Mouse (Mus musculus): ENCODE results near the gene 1700020L24Rik.

The 1700020L24Rik gene

DNA sequence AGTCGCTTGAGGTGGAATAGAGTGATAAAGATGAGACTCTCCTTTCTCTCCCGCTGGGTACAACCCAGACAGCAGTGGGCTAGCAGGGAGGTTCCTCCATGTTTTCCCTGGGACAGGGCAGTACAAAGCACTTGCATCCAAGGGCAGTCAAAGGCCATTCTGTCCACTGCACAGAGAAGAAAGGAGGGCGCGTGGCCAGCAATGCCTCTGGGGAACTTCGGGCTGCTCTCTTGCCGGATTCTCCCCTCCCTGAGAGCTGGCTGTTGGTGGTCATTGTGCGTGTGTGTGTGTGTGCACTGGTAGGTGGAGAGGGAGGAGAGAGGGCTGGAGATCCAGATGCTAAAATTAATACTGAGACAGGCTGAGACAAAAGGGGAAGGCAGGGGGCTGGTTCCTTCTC lies 3.8 kb downstream of the 1700020L24Rik start:
- DNase-seq = no peak

DNA sequence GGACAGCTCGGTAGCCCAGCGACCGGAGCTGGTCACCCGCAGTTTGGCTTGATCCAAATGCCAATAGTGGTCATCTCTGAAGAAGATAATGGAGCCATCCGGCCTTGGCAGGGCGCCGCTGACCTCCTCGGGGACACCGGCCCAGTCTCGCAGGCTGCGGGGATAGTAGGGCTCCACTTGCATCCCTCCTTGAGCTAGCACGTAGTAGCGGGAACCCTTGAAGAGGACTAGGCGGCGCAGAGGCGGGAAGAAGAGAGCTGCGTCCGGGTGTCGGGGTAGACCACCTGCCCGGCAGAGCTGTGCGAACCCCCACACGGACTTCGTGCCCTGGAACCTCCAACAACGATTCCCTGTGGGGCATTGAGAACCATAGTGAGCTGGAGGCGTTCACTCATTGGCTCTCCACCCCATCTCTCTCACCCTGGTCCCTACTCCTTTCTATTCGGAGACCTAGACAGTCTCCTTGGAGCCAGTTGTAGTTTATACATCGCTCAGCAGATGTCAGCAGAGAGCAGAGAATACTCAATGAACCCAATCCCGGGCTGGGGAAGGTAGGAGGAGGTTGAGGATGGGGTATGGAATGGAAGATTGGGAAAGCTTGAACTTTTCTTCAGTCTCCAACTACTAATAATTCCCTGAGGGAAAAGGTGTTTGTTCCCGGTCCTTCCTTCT lies 5.3 kb downstream of the 1700020L24Rik start:
- peak; percentile 36 to 48 for DNase-seq

DNA sequence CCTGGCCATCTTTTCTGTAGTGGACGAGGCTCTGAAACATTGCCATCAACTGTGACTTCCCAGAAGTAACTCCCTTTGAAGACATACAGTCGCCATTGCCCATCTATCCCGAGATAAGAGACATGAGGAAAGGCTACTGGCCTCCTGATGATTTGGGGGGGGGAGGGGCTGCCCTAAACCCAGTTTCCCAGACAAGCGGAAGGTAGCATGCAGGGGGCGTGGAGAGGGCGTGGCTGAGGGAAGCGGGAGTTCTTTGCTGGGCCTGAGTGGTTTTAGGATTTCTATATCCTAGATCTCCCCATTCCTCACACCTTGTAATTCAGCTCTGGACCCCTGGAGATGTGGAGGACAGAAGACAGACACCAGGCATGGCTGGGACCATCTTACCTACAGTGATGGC lies 6.3 kb downstream of the 1700020L24Rik start:
- DNase-seq = no peak

DNA sequence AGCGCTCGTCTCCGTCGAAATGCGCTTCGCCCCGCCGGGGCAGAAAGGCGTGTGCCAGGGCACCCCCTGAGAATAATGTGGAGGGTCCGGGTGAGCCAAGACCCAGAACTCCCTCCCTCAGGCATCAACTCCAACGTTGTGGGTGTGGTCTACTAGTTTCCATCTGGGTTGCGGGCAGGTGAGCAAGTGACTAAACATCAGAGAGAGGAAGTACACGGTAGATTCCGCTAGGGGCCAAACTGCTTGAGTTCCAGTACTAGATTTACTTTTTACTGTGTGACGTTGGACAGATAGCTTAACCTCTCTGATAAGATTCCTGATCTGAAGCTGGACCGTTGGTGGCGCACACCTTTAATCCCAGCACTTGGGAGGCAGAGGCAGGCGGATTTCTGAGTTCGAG lies 7.5 kb downstream of the 1700020L24Rik start:
- no peak for DNase-seq

DNA sequence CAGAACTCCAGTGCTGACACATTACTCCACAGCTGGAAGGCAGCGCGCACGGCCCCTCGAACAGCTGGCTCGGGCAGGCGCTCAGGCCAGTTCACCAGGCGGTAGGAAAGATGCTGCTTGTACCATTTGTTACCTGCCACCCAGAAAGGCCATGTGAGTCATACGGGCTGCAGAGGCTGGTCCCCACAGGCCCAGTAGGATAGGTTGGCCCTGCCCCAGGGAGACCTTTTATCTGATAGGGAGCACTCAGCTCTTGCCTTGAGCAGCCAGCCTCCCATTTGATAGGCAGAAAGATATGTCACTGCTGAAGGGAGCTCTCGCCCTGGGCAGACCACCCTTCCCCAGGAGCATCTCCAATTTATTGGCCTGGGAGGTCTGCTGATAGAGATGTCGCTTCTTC lies 10.1 kb downstream of the 1700020L24Rik start:
- no peak for DNase-seq

DNA sequence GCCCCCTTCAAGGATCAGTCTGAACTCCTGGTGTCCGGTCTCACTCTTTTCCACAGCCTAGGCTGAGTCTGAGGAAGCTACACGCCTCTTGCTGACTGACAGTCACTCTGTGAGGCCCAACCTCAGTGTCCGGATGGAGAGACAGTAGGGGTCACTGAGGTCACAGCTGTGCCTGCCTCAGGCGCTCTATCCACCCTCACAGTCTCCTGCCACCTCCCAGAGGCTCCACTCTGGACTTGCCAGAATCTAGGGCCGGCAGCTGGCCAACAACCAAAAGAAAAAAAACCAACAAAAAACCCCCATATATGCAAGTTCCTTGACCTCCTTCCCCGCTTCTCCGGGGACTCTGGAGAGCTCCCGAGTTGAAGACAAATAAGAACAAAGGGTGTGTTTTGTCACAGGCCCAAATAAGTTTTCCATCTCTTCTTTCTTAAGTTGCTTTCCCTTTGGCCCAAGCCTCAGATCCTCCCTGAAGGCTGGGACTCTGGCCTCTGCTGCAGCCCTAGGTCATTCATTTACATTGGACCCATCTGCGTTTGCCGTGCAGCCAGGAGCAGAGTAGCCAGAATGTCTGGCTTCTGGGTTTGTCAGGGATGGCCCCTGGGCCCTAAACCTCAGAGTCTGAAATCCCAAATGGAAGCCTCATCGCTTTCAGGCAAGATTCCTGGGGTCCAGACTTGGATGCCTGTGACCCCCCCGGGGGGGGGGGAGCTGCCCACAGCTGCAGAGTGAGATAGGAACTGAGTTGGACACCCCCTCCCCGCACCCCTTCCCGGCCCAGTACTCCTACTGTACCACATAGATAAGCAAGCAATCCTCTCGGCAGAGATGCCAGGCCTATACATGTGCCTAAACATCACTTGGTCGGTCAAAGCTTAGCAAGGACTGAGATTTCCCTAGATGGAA lies 10.8 kb downstream of the 1700020L24Rik start:
- no peak for DNase-seq

DNA sequence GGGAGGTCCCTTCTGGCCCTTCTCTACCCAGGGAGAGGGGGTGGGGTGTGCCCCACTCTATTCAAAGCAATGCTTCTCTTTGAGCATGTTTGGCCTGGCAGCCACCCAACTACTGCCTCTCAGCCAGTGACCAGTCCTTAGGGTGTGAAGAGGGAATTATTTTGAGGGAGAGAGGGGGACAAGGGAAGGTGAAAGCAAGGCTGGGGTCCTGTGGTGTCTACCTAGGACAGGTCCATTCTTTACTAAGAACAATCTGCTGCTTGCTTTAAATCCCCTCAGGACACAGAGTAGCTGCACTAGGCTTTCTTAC lies 11.4 kb downstream of the 1700020L24Rik start:
- DNase-seq = no peak

DNA sequence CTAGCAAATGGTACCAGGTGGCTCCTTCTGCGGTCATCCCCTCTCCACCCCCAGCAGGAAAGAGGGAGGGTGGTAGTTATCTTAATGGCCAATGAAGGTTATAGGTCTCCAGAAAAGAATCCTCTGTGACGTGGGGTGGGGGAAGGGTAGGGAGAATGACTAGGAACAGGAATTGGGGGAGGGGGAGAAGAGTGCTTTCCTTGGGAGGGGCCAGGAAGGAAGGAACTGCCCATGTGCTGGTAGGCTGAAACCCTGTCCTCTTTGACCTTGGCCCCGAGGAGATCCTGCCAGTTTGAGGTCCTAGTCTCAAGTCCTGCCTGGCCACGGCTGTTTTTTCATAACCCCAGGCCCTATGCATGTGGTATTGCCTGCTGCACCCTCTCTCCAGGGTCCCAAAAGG lies 11.8 kb downstream of the 1700020L24Rik start:
- no peak for DNase-seq

DNA sequence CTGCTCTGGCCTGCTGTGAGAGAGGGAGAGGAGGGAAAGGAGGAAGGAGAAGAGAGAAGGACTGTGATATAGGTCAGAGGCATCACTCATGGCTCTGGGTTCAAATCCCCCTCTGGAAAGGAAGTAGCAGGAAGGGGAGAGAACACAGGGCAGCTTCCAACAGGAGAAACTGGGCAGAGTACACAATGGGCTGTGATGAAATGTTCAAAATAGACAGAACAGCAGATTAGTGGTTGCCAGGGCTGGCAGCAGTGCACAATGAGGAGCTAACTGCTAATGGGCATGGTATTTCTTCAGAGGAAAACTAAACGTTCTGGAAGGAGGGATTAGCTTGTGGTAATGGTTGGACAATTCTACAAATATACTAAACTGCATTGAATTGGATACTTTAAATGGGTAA lies 13.1 kb downstream of the 1700020L24Rik start:
- DNase-seq = no peak

DNA sequence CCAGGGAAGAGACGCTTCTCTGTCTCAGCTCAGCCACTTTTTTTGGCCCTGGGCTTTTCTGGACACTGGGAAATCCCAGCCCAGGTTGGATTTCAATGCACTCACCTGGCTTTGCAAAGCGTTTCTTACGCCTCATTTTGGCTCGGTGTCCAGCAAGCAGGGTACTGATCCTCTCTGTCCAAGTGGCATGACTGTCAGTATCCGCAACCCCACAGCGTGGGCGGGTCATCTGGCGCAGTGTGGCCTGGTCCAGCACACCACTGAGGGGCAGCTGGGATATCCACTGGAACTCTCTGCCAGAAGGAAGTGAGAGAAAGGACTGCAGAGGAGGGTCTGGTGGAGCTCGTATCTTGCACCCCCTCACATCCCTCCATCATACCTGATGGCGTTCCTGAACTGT lies 13.8 kb downstream of the 1700020L24Rik start:
- no peak for DNase-seq

DNA sequence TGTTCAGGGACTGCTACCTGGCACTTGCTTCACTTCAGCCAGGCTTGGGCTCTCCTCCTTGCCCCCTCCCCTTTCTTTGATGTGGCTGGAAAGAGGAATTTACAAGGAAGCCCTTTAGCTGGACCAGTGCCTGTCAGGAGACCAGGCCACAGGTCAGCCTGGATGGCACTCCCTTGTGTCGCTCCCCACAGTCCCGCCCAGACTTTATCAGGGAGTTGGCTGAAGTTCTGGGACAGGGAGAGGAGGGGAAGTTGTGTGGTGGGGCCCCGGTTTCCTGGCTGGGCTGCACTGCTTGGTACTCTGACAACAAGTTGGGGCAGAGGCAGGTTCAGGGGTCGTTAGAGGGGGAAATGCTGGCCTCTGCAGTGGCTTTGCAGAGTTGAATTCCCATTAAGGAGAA lies 17.1 kb downstream of the 1700020L24Rik start:
- no peak for DNase-seq

DNA sequence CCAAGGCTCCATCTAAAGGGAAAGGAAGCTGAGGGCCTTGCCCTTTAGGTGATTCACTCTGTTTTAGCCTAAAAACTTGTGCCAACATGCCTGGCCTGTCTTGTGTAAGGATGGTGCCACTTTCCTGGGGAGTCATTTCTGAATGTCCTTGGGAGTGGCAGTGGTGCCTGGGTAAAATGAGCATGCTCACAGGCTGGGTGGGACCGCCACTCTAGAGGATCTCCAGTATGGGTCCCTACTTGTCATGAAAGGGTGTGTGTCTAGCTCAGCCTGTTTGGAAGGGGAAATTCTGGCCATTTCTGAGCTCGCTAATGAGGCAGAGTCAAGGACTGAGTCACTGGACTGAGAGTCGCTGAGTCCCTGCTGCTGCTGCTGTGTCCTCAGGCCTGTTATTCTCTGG lies 18.1 kb downstream of the 1700020L24Rik start:
- DNase-seq = no peak

DNA sequence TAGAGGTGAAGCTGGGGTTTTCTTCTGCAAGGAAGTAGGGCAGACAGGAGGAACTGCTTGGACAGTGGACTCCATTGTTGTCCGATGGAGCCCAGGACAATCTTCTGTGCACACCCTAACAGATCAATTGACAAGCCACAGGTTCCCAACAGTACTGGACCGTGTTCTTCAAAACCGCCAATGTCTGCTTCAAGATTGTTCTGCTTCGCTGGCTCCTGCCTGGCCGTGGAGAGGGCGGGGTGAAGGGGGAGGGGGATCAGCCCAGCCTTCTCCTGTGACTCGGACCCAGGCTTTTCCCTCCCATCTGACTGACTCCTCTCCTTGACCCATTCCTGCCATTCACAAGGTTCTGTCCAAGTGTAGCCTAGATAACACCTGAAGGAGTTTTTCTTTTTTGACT lies 19.8 kb downstream of the 1700020L24Rik start:
- DNase-seq = no peak

DNA sequence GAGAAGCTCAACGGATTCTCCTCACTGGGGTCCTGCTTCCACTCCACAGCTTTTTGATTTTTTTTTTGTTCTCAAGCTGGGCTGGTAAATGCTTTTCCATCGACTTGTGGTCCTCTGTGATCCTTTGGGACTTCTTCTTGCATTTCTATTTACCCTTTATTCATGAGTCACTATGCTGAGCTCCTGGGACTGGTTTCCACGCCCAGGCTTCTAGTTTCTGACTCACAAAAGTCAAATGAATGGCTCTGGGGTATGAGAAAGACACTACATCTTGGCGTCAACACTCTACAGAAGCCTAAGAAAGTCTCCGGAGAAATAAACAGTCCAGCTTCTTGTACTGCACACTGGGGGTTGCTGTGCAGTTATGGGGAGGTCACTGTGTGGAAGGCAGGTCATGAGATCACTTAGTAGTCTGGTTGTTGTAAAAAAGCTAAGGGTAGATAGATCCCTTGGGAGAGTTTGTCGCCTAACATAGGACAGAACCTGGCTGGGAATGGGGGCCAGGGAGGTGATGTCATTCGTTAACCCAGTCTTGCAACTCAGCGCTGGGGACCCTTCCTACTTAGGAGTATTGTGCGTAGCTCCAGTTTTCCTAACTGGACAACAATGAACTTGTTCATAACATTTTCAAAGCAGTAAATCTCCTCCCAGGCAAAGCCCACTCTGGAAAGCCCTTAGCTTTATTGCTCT lies 20.6 kb downstream of the 1700020L24Rik start:
- no peak for DNase-seq

DNA sequence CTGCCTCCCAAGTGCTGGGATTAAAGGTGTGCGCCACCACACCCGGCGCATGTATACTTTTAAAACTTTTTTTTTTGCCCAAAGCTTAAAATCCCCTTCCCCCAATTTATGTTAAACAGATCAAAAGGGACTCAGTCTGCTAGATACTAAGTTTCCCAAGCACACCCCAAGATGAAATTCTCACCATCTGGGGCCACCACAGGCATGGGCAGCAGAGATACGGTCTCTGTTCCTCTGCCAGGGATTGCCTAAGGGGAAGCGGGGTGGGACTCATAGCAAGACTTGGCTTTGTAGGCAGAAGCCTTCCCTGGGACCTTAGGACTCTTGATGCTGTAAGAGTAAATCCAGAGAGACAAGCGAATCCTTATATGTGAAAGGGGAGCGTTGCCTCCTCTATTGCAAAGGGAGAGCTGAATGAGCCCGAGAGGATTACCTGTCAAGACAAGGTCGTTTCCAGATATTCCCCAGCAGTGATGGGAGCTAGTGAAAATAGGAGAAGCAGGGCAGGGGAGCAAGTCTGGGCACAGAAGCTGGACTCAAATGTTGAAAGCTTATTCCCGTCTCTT lies 24.1 kb downstream of the 1700020L24Rik start:
- DNase-seq = no peak

DNA sequence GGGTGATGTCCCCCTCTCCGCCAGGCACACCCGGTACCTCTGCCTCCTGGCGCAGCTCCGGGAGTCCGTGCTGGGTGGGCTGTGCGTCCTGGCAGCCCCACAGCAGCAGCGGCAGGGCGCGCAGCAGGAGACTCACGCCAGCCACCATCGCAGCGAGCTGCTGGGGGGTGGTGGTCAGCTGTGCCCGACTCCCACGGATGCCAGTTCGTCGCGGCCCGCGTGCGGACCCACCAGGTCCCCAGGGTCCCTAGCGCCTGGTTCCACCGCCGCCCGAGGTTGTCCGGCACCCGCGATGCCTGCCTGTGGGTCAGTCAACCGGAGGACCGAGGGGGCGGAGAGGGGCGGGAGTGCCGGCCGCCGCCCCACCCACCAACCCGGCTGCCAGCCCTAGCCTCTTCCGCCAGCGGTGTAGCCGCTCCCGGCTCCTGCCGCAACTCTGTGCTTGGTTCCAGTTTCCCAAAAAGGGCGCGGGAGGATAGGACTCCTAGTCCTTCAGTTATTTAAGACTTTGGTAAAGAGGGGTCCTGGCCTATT lies 25.3 kb downstream of the 1700020L24Rik start, which contains the start of gene Mmp28:
Gene Mmp28, minus strand, starts transcription at position 361 of the 534 bp plus-strand sequence.
- DNase-seq = no peak

DNA sequence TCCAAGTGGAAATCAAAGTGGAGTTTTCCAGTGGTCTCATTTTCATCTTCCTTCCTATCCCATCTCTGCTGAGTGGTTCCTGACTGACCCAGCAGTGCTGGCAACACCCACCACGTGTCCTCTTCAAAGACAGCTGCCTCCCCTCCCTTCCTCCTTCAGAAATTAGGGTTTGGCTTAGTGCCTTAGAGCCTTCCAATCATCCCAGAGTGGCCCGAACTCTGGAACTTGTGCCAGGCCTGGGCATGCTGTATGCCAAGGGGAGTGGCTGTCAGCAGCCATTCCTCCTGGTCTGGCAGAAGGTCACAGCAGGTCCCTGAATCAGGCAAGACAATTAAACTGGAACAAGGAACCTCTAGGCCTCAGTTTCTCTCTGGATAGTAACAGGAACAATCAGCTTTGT lies 28.5 kb downstream of the 1700020L24Rik start:
- DNase-seq = no peak

DNA sequence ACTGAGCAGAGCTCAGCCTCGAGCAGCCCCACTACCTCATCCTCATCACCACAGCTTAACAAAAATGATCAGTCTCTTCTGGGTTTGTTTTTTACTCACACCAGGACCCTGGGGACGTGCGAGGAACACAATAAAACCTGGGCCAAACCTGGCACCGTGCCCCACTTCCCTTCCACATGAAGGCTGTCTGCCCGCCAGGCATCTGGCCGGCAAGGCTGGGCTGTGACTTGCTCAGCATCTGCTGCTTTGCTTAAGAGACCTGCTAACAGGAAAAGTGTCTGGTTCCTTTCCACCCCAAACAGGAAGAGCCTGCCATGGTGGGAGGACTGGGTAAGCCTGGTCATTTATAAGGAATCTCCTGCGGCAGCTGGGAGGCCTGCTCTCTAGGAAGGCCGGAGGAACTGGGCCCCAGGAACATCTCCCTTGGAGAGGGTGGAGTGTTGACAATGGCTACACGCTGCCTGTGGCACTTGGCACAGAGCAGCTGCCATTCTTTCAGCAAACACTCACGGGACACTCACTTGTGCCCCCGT lies 29.7 kb downstream of the 1700020L24Rik start:
- no peak for DNase-seq

DNA sequence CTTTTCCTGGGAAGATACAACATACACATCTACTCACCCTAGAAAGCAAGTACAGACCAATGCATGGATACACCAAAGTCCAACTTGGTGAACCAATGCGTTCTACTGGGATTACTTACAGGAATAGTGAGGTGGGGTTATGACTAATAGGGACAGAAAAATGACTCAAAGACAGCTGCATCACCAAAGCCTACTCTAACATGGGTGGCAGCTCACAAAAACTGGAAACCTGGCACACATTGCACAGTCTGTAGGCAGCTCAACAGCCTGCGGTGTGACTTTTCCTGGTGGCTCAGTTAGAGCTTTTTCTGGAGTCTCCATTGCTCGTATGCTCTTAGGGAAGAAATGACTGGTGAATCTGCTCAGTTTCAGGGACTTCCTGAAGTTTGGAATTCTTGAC lies 31.3 kb downstream of the 1700020L24Rik start:
- DNase-seq = no peak

DNA sequence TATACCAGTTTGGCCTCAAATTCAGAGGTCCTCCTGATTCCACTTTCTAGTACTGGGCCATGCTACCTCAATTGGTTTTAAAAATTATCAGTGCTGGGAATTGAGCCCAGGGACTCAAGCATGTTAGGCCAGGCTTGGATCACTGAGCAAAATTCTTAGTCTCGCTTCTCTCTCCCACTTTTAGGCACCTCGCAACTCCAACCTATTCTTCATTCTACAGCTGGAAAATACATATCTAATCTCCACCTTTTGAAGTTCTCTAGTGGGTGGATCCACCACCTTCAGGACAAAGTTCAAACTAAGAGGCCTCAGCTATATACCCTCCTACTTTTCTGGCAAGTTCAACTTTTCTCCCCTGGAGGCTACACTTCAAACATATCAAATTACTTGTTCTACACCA lies 34.3 kb downstream of the 1700020L24Rik start:
- no peak for DNase-seq

DNA sequence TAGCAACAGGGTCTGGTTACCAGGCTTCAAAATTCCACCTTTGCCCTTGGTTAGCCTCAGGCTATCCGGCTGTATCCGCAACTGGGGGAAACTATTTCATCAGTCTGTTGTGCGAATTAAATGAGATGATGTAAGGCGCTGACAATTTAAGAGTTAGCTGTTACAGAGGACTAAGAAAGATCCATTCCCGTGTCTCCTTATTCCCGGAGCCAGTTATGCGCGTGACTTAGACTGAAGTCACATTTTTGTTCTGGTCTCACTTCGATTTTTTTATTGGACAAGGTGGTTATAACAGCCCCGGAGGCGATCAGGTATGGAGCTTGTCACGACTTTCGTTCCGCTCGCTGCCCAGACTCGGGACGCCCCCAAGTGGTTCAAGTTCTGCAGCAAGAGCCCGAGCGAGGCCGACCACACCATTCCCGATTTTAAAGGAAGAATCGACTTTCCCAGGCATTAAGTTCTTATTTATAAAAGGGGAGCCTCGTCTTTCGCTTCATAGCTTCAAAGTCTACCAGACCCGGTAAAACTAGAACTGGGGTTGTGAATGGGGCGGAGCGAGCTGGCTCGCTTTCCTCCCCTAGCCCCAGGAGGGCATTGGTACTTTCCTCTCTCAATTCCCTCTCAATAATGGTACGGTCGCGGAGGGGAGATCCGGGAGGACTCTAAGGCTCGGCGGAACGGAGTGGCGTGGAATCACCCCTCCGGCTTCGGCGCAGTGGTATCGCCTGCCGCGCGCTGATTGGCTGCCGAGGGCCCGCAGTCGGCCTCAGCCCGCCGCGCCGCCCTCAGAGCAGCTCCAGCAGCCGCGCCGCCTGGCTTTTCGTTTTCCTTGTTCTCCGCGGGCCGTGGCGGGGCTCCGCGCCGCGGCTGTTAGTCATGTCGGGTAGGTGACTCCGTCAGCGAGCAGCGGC lies 35.1 kb downstream of the 1700020L24Rik start, which contains the start of gene Taf15:
Gene Taf15, plus strand, starts transcription at position 763 of the 911 bp plus-strand sequence.
- peak; percentile 98 to 99 for DNase-seq
